Mouse (Mus musculus): ENCODE measurements at regions not wholly inside any gene's neighbourhood (a gene's known extent, or its start where the extent isn't known, plus 50 kb on each side); places are given as distances from the start of the nearest gene placed in this dataset.

DNA sequence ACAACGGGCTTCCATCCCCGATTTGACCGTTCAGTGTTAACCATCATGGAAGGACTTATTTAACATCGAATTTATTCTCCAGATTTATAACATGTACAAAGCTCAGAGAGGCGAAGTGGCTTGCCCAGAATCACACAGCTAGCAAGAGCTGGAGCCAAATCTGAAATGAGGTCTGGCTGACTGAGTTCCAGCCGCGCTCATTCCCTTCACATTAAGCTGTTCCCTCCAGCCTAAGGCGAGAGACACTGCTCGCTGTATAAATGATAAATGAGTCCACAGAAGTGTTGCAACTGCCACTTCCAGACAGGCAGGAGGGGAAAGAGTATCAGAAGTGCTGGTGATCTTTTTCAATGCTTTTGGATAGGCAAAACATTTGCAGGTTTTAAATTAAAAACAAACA is 64.4 kb upstream of the Noct start:
- Histone ChIP-seq H3K4me1 (replicated peaks) (peaks cover 18% of the 10 kb centered on the region), H3K36me3 (no peaks in the 10 kb centered on the region), H3K4me2 (no peak overlapping the region), H3K9ac (no peak overlapping the region), H3K4me3 (no peak overlapping the region), H3K27ac (replicated peaks) (no peak overlapping the region), H3K27me3 (no peaks in the 10 kb centered on the region), H3K9me3 (no peaks in the 10 kb centered on the region)
- ATAC-seq (ENCODE audit: low FRiP score, low read depth): no peak; the same call in 1 of the 2 replicates
- WGBS: 41% methylated on average over 9 of the region's 9 CpGs

DNA sequence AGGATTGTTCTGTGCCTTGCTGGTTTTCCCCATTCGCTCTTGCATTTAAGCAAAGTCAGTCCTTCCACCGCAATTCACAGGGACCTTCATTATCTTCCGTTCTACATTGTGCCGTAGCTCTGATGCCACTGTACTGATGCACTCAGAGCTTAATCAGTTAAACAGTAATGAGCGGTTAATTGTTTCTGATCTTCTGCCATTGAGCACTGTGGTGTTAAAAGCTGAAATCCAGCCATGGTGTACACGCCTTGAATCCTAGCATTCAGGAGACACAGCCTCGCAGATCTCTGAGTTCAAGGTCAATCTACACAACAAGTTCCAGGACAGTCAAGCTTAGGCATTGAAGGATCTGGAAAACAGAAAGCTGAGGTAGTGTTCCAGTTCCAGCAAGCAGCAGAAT is 63.6 kb upstream of the Noct start:
- Histone ChIP-seq H3K27ac (replicated peaks) (no peak overlapping the region; the same call in 1 of the 2 replicates), H3K4me3 (no peak overlapping the region), H3K36me3 (no peaks in the 10 kb centered on the region), H3K27me3 (no peaks in the 10 kb centered on the region), H3K9ac (no peak overlapping the region), H3K4me2 (no peak overlapping the region), H3K9me3 (no peaks in the 10 kb centered on the region), H3K4me1 (replicated peaks) (peaks cover 18% of the 10 kb centered on the region)
- no peak for ATAC-seq (ENCODE audit: low FRiP score, low read depth)
- WGBS: 67% methylated on average over 7 of the region's 7 CpGs

DNA sequence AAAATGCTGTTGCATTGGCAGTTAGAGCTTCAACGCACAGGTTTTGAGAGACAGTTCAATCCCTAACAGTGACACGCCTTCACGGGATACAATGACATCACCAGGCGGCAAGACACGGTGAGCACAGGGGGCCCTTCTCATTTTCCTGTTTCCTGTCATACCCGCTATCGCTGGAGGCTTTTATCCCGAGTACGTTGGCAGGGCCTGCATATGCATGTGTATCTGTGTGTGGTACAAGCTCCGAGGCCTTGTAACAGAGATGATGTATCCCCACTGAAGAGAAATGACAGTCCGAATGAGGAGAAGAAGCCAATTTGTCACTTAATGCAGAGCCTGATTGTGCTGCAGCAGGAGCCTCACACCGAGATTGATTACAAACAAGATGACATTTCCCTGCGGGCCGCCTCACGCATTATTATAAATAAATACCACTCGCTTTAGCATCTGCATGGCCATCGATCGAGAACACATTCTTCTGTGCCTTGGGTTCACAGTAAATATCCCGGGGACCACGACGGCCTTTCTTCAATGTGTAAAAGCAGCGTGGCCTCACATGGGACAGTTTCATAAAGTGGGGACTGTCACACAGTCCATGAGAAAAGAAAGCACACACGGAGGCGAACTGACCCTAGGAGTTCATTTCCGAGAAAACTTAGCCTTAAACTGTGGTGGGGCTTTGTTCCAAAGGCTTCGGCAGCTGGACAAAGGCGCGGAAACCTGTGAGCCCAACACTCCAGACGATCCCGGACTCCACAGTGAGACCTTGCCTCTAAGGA is 54.9 kb upstream of the Noct start:
- H3K9me3 ChIP-seq: no peaks in the 10 kb centered on the region
- peaks cover 9% of the 10 kb centered on the region for H3K4me1 ChIP-seq (replicated peaks)
- 39% methylated on average over 30 of the region's 30 CpGs for WGBS
- H3K9ac ChIP-seq: no peak overlapping the region
- no peak overlapping the region for H3K4me2 ChIP-seq
- no peak overlapping the region for H3K4me3 ChIP-seq
- ATAC-seq (ENCODE audit: low FRiP score, low read depth): peak; percentile 36; the same call in 1 of the 2 replicates
- H3K27ac ChIP-seq (replicated peaks): no peak overlapping the region; the same call in 1 of the 2 replicates
- H3K27me3 ChIP-seq: no peaks in the 10 kb centered on the region
- H3K36me3 ChIP-seq: no peaks in the 10 kb centered on the region

DNA sequence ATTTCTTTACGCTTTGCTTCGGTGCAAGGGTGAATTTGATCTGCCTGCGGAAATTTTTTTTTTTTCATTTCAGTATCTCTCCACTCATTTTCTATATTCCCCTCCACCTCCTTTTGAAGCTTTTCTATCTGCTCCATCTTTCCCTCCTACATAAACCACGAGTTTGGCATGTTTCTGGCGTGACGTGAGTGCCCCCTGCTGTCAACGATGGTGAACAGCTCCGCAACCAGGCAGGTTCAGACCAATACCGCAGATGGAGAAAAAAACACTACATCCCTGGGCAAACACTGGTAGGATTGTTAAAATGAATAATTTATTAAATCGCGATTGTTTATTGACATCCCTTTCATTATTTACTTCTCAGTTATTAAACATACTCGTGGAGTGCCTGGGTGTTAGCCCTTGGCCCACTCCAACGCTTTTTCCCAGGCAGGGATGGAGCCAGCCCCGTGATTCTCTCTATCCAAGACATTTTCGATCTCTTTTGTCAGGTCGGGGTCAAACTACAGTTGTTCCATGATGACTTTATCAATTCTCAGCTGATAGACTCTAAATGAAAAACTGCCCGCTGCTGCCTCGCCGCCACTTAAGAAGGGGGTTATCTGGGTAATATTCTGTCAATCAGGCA is 53.9 kb upstream of the Noct start:
- peak; percentile 88 for ATAC-seq (ENCODE audit: low FRiP score, low read depth)
- peak overlapping the region; percentile 27 for H3K4me2 ChIP-seq
- H3K27me3 ChIP-seq: no peaks in the 10 kb centered on the region

More for the DNA sequence above, 53.9 kb upstream of the Noct start:
- no peaks in the 10 kb centered on the region for H3K36me3 ChIP-seq
- H3K4me3 ChIP-seq: no peak overlapping the region
- WGBS: 25% methylated on average over 19 of the region's 19 CpGs
- no peaks in the 10 kb centered on the region for H3K9me3 ChIP-seq
- peaks cover 9% of the 10 kb centered on the region for H3K4me1 ChIP-seq (replicated peaks)
- no peak overlapping the region for H3K27ac ChIP-seq (replicated peaks)
- no peak overlapping the region for H3K9ac ChIP-seq
